Mouse (Mus musculus) left cerebral cortex, postnatal 4 days (tissue): ENCODE results near the gene 4932415D10Rik. TPM values are rescaled to one million over a fixed set of nuclear protein-coding genes. Genes with fewer than 3 reads are reported as not detected.

Source experiments
- DNase-seq: peaks from one replicate; pipeline ENCODE4 v3.0.0-alpha.2; 2022
- intact Hi-C: fragments of 180-260 bp; cut with DNase I; formaldehyde crosslinking; loops from one replicate; pipeline ENCODE4 v1.15.1; 2025
- total RNA-seq, 2 experiments: library from RNA; stranded (reverse); gene quantifications; 2 replicates each; pipeline ENCODE4 v1.2.3; 2021

The 4932415D10Rik gene
- under 1 TPM; 0.04 to 0.08 TPM for total RNA-seq

DNA sequence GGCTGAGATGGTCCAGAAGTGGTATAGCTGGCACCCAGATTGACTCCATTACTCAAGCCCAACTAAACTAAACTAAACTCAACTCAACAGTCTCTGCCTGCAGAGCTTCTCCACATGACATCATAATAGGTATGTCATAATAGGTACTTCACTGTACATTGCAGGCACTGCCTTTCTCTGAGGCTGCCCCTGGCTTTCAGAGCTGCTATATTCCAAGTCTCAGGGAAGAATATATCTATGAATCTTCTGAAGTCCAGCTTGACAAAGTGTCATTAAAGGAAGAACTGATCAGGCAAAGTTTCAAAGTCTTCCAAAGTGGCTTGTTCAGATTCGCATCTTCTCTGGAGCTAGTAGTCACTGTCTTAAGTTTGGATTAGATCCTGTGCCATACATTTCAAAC lies at the start of gene 4932415D10Rik:
Gene 4932415D10Rik (minus strand): TSS at position 101 of the 400 bp plus-strand sequence.
- intact Hi-C loops: no loop called here

DNA sequence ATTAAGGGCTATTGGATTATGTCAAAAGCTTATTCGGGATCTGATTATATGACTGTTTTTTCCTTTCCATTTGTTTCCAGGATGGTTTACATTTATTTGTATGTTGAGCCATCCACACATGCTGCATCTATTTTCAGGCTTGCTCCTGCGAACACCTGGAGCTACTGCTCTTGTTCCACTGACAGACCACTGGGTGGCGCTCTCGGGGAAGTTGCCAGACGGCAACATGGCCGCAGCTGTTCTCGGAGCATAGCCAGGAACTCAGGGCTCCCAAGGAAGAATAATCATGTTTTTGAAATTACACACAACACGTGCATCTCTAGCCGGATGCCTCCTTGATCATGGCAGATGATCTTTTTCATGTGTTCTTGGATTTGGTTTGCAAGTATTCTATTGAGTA lies 45.5 kb upstream of the 4932415D10Rik start:
- DNase-seq: no peak
- intact Hi-C loops: no loop called here

More for the DNA sequence above, at the start of gene 4932415D10Rik:
- no peak for DNase-seq

DNA sequence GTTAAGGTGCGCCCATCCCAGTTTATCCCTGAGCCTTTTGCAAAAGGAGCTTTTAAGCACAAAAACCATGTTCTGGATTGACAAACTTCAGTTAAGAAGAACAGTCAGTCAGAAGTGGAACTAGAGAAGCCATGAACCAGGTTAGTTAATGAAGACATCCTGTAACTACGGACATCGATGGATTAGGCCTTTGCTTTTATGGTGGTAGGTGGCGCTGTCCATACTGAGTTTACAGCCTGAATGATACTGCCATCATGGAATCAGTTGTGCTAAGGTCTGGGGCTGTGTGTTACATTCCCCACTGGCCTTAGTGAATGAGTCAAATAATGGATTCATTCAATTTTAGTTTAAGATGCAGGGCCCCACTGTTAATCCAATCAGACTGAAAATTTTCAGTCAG lies 39.0 kb upstream of the 4932415D10Rik start:
- intact Hi-C loops: loop anchor here (10.0 kb wide), 1 partner anchor 111 kb away; the partner anchor contains the start of gene Zfp938
- DNase-seq: no peak

DNA sequence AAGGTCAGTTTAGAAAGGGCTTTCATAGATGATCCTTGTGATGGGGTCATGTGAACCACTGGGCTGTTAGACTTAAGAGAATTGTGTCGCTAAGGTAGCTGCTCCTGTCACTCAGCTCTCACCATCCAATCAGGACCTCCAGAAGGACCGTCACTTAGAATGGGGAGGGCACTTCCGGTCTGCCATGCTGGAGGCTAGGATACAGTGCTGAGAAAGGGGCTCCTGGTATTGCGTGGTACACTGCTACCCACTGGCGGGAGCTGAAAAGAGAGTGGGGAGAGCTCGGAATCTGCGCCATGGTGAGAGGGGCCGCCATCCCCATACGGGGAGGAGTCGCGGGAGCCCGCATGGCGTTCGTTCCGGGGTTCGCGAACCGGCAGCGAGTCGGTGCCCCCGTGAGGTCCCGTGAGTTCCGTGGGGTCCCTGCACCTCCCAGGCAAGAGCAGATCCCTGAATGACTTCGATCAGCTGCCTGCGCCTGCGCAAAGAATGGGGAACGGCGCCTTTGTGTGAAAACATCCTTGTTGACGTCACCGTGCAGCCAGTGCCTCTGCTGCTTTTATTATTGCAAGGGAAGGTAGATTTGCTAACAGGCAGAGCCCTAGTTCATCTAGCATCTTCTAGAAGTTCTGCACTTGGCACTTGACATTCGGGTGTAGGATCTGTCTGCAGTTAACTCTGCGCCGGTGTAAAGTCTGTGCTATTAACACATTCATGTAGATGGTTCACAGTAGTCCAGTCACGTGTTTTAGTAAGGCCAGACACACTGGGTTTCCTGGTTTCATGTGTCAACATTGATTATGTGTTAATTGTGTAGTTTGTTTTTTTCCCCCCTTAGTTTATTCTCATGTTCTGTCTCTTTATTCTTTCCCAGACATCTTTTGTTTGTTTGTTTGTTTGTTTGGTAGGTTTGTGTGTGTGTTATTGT lies 38.0 kb upstream of the 4932415D10Rik start, which contains the start of gene Gm4924:
Gene Gm4924 (plus strand): TSS at position 173 of the 928 bp plus-strand sequence.
- intact Hi-C loops: loop anchor here (10.0 kb wide), 1 partner anchor 110 kb away; the partner anchor contains the start of gene Zfp938
- DNase-seq: peak; percentile 83

DNA sequence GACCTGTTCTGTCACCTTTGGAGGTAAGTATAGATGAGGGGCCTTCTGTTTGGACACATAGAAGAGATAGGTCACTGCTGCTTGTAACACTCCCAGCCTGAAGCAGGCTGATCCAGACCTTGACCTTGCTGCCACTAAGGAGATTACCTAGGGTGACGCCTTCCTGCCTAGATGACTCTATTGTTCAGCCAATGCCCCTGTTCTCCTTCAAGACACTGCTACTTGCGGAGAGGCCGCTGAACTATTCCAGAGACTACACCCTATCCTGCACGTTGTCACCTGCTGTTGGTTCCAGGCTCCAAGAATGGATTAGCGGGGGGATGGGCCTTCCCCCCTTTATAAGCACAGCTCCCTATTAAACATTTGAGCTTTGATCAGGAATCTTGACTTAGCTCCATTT lies 13.4 kb upstream of the 4932415D10Rik start:
- intact Hi-C loops: no loop called here
- no peak for DNase-seq

DNA sequence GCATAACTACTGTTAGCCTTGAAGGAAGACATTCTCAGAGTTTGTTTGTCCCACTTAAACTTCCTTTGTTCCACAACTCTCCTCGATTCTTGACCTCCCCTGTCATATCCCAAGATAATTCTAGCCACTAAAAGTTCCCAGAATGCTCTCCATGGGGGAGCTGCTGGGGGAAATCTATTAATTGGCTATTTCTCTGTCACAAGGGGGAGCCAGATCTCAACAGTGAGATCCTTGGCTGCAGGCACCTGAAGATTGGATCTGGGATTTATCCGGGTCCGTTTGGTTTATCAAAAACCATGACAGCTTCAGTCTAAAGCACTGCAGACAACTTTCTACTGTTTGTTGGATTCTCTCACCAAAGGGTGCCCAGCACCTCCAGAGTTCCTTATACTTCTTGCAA lies 3.8 kb upstream of the 4932415D10Rik start:
- no peak for DNase-seq
- intact Hi-C loops: no loop called here

DNA sequence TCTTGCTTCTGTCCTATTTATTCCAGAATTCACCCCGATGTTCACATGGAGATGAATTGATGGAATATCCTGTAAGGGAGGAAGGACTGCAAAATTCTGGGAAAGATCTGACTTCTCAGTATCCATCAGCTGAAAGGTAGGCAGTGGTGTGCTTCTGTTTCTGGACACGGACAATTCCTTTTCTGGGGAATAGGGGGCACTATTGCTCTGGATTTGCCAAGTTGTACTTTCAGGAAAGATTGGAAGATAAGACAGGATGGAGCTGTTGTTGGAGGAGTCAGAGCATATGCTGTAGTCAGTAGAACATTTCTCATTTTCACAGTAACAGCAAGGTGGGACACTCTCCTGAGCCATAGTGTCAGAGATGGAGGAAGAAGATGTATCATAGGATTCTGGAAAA lies 19.9 kb downstream of the 4932415D10Rik start:
- DNase-seq: no peak
- intact Hi-C loops: no loop called here

DNA sequence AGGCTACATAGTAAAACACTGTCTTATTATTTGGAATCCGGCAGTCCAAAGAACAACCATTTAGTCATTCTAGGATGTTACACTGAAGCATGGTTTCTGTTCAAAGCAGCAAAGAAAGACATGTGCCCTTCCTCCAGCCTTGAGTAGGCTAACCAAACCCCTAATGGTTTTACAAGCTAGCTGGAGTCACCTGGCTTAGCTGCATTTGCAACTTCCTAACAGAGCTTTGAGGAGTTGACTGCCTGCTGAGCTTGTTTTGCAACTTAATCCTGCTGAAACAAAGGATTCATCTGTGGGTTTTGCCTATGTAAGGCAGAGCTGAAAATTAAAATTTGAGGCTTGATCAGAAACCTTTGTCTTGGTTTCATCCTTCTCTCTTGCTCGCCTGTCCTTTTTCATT lies 59.1 kb downstream of the 4932415D10Rik start:
- intact Hi-C loops: no loop called here
- DNase-seq: no peak

DNA sequence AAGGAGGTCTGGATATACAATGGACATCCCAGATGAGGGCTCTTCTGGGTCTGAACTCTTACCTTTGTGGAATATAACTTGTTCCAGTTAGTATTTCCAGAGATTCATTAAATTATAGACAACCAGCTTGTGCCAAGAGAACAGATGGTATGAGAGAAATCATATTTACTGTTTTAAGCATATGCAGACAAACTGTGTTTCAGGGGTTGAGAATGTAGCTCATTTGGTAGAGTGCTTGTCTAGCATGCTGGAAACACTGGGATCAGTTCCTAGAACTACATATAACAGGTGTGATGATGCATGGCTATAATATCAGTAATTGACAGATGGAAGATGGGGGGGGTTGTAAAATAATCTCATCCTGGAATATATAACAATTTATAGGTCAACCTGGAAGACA lies 71.4 kb downstream of the 4932415D10Rik start:
- intact Hi-C loops: loop anchor here (10.0 kb wide), 1 partner anchor 110 kb away; the partner anchor contains the start of gene Gm4924
- no peak for DNase-seq

DNA sequence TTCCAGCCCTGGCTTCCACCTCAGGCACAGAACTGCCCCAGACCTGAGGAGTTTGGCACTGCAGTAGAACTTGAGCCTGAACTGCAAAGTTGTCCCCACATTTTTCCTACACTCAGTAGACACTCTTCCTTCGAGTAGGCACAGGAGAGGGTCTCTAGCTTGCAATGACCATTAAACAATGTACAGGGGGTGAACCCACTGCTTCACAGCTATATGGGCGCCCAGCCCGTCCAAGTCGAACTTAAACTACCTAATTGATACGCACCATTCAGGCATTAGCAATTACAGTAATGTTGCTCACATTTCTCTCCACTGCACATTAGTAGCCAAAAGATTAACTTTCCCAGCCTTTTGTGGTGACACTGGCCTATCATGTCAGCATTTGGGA lies 75.0 kb downstream of the 4932415D10Rik start:
- no peak for DNase-seq
- intact Hi-C loops: loop anchor here (10.0 kb wide), 1 partner anchor 113 kb away; the partner anchor contains the start of gene Gm4924

DNA sequence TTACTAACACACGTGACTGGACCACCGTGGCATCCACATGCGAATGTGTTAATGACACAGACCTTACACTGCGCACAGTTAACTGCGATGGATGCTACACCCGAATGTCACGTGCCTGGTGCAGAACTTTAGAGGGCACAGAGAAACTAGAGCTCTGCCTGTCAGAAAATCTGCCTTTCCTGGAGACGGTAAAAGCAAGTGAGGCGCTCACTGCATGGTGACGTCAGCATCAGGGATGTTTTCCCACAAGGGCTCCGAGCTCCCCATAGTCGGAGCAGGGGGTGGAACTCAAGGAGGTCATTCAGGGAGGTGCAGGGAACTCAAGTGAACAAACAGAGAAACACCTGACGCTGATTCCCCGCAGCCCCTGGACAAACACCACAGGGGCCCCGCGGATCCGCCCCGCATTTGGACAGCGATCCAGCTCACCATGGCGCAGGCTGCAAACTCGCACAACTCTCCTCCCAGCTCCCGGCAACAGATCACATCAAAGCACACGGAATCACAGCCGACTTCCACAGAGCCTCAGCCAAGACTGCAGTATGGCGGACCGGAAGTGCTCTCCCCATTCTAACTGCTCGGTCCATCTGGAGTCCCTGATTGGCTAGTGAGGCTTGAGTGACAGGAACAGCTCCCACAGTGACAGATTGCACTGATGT lies 75.5 kb downstream of the 4932415D10Rik start, which contains the start of gene Zfp938:
Gene Zfp938 (minus strand): TSS at position 539 of the 659 bp plus-strand sequence.
- intact Hi-C loops: loop anchor here (10.0 kb wide), 1 partner anchor 114 kb away; the partner anchor contains the start of gene Gm4924
- peak; percentile 79 for DNase-seq

Other genes with a start within 250 kb of the 4932415D10Rik start
- 1 to 10 TPM; 8.3 to 8.7 TPM for gene BC024063, start 233.2 kb downstream of the 4932415D10Rik start, total RNA-seq
- 10 to 100 TPM; 15.4 to 17.8 TPM for gene AU041133, start 188.6 kb downstream of the 4932415D10Rik start, total RNA-seq
- gene Zfp938, start 75.3 kb downstream of the 4932415D10Rik start, total RNA-seq: 10 to 100 TPM; 18.3 to 18.6 TPM
- 10 to 100 TPM in 1 of 2 experiments, 1 to 10 TPM in 1; 9.6 to 10.0 TPM for gene Gm4924, start 37.7 kb upstream of the 4932415D10Rik start, total RNA-seq
- gene Gm1553, start 176.0 kb upstream of the 4932415D10Rik start, total RNA-seq: not detected